Mouse (Mus musculus) thymus, postnatal 10 days (tissue): ENCODE measurements around the gene Ces4a.
"Not testable (repeated sequence)": the region's sequence is repeated elsewhere in the genome, so short reads cannot be mapped to it uniquely, and the experiment has no call there.

Experiments used
- DNase-seq, 2 experiments: peaks; one replicate each; pipeline ENCODE4 v3.0.0; 2021; ENCODE audit warnings: low spot score in 2 of 2

Gene Ces4a

DNA sequence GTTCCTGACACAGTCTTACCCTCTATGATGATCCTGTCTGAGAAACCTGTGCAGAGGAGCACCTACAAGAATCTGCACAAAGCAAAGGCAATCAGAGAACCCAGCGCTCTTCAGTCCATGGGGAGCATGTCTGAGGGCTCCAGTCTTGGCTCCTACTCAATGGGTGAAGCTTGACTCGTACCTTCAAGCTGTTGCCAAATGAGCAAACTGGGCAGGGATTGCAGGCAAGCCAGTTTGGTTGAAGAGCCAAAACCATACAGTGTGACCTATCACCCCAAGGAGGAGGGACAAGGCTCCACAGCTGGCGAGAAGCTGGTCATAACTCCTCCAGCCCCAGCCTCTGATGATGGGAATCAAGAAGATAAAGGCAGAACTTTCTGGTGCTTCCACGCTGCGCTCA is at the start of gene Ces4a:
Gene Ces4a, plus strand, starts transcription at position 292 of the 400 bp plus-strand sequence.
- no peak for DNase-seq

- no peak for DNase-seq
These were observed 48.0 kb upstream of the Ces4a start, which contains the start of gene Ces3b for GRCm38 (mm10) chr8:105083449-105084050. Ces3b (plus strand) TSS chr8:105083753.

DNA sequence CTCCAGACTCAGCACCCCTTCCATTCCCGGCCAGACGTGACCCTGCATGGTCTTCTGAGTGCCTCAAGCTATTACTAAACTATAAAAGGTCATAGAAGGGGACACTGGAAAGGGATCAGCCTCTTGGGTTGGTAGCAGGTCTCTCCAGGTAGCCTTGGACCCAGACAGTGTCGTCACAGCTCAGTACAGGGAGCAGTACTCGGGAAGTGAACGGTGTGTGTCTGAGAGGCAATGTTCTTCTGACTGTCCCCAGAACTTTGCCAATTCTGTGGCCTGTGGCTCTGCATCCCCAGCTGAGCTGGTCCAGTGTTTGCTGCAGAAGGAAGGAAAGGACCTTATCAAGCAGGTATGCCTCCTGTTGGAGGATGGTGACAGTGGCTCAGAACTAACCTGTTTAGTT is 43.4 kb upstream of the Ces4a start:
- DNase-seq = not testable (repeated sequence)

DNA sequence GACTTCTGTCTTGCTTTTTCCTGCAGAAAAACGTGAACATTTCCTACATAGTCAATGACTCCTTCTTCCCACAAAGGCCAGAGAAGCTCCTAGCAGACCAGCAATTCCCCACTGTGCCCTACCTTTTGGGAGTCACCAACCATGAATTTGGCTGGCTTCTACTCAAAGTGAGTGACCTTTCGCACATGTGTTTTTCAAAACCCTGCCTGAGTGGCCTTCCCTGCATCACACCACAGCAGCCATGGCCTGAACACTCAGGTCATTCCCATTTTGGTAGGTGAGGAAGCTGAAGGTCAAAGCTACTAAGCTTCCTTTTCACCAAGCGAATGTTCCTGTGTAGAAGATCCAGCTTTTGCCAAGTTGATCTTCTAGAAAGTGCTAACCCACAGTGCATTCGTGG is 43.0 kb upstream of the Ces4a start:
- no peak for DNase-seq

DNA sequence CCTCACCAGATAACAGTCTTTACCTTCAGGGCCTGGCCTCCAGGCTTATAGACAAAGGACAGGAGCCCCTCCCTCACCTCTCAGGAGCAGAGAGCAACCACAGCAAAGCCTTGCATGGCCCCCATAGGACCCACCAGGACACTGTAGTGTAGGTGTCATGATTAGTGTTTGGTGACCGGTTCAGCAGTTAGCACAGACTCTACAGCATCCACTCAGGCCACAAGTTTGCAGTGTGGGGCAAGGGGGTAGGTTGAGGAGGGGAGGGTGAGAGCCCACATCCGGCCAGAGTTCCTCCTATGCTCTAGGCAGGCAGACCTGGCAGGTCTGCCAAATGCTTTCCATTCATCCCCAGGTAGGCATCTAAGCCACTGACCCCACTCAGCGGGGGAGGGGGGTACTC is 37.6 kb upstream of the Ces4a start:
- no peak for DNase-seq

DNA sequence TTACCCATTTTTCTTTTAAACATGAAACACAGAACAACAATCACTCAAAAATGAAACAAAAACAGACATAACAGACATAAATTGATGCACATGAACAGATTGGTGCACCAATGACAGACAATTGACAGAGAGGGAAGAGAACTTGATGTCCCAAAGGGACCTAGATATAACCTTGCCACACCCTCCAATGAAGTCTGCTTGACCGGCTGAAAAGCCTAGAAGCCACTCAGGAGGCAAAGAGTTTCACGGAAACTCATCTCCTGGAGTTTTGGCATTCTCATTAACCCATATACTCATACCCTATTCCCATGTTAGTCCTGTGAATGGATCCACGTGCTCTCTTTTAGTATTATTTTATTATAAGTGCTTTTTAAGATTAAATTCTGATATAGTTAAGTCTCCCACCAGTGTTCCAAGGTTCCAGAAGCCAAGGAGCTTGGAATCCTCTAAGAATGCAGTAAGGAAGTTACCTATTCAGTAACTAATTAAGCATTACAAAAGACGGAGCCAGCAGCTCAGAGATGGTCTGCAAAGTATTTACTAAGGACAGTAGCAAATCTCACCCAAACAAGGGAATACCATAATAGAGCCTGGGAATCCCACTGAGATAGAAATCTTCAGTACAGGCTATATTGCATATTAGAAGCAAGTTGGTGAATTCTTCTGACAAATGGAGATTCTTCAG is 29.4 kb upstream of the Ces4a start:
- not testable (repeated sequence) for DNase-seq

- DNase-seq = not testable (repeated sequence)
These were observed 27.9 kb upstream of the Ces4a start for GRCm38 (mm10) chr8:105103701-105104100.

- DNase-seq = no peak
These were observed 27.4 kb upstream of the Ces4a start for GRCm38 (mm10) chr8:105104220-105104619.

DNA sequence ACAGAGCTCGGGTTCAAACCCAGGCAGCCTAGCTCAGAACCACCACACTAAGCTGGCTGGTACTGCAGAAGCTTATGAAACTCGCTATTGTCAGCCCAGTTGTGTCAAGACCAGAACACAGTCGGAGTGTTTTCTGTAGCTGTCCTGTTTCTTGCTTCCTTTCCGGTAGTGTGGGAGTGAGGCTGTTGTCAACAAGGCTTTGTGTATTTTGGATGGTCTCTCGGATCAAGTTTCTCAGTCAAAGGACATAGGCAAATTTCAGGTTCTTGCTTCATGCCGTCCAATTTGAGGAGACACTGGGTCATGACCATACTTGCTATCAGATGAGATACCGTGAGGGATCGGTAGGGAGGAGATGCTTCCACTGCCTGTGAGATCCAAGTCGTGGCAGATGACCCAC is 1.7 kb upstream of the Ces4a start:
- DNase-seq = no peak

DNA sequence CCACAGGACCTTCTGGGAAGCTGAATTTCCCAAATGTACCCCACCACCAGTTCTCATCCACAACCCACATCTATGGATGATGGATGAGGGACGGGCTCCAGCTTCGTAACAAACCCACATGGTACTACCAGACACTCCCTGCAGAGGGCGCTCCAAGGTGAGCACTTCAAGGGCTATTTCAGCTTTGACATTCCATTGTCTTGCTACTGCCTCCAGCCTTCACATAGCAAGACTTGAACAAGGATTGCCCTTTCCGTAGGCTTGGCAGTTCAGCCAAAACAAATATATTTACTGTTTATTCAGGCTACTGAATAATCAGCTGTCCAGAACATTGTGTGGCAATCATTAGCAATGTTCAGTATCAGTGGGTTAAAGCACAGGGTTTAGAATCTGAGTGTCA is 6.8 kb downstream of the Ces4a start:
- peak; percentile 27 to 60 for DNase-seq

- no peak for DNase-seq
These were observed 10.8 kb downstream of the Ces4a start for GRCm38 (mm10) chr8:105142395-105142794.

DNA sequence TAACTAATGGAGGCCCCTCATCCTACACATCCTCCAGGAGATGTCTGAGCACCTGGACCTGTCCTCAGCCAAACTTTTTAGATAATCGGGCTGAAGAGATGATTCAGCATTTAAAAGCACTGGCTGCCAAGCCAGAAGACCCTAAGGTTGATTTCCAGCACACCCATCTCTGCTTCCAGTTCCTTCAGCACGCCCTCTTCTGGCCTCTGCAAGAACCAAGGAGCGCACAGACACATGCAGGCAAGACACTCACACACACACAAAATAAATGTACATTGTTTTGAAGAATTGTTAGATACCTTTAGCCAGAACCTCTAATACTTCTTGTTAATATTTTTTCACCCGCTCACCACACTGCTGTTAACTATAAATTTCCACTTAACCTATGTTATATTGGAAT is 20.1 kb downstream of the Ces4a start:
- no peak for DNase-seq

DNA sequence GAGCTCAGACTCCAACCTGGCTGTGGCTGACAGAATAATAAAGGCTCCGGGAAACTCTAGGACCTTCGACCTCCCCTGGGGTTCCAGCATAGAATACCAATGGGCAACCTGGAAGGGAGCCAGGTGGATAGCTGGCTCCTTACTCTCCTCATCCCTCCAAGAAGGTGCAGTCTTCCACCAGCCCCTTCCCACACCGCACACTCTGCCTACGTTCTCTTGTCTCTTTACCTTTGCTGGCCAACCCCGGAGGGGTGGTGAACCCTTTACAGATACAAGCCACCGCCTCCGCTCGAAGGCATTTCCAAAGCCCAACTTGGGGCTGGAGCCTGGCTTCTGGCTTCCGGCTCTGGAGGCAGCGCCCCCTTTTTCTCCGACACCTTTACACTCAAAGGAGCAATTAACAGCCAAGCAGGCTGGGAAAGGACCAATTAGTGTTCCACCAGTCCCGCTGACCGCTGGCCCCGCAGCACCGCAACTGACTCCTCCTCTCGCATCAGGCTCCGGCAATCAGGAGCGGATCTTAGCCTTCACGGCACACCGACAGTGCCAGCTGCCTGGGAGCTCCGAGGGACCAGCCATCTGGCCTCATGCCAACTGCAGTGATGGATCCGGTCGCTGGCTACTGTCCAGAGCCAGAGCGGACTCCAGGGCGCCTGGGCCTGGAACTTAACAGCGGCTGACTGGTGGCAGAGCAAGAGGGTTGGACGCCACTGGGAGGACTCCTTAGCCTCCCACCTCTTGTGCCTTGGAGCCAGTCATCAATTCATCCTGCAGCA is 21.2 kb downstream of the Ces4a start:
- DNase-seq = no peak

DNA sequence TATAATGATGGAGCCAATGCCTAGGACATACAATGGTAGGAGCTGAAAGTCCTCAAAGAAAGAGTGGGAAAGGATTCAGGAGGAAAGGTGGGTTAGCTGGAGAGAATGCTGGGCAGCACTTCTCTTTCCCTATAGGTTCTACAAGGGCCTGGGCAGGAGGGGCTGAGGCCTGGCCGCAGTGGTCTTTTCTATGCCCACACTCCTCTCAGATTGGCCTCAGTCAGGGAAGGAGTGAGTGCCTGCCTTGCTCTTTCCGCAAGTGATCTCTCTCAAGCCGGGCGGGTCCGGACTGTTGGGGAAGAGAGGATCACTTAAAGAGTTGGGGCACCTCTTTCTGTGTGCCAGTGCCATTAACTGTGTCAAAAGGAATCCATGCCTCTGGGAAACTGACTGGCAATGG is 22.7 kb downstream of the Ces4a start:
- no peak for DNase-seq

- DNase-seq = no peak
These were observed 23.6 kb downstream of the Ces4a start for GRCm38 (mm10) chr8:105155091-105155745.

- peak; percentile 17 to 55 for DNase-seq
These were observed 26.0 kb downstream of the Ces4a start for GRCm38 (mm10) chr8:105157555-105157954.

- no peak for DNase-seq
These were observed 26.5 kb downstream of the Ces4a start for GRCm38 (mm10) chr8:105158084-105158483.

- DNase-seq = no peak
These were observed 29.6 kb downstream of the Ces4a start for GRCm38 (mm10) chr8:105161121-105161652.

DNA sequence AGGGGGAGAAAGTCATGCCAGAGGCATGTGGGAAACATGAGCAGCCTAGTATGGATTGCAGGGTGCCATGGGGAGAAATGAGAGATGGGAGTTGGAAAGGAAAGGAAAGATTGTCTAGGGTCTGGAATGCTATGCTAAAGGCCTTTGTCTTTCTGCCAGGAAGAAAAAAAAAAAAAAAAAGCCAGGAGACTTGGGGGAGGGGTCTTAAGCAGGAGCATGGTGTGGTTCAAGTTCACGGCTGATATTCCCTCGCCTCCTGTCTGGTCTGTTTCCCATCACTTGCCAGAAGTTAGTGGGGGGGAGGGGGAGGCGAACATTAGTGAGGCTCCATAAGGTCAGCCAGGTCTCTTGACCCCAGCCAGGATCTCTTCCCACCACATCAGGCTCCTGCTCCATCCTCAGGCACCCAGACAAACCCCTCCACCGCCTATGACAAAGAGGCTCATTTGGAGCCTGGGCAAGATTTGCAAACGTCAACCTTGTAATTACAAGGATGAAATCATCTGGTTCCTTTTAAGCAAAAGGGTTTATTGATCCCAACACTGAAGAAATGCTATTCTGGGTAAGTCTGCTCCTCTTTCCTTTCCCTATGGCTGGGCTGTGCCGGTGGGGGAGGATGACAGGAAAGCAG is 32.8 kb downstream of the Ces4a start:
- DNase-seq = no peak

GRCm38 (mm10) chr8:105165191-105165590 is 33.6 kb downstream of the Ces4a start:
- DNase-seq = no peak

DNA sequence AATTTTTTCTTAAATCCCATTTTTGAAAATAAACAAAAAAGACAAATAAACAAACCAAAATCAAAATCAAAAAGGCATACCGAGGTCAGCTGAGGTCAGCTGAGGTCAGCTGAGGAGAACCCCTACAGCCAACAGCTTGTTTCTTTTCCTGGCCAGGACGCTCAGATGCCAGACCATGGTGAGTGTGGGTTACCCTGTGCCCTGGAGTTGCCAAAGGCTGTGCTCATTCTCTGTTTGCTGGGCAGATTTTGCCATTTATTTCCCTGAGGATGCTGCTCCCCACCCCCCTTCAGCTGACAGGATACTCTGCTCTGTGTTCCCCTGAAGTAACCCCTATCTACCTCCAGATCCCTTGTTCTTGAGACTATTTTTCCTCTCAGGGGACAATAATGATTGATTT is 35.5 kb downstream of the Ces4a start:
- DNase-seq = no peak

DNA sequence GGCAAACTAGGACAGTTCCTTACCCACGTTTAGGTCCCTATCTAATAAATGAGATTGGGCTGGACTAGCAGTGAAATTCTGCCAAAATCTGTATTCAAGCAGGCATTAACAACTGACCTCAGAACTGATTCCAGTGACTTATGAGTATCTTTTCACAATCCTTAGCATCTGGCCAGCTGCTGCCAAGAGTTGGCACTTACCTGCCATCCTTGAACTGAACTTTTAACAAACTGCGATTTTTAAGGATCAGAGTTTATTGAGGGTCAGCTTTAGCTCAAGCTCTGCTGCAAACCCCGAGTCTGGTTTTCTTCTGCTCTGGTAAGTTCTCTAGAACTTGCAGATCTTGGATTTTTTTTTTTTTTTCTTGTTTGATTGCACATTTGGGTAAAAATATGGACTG is 38.0 kb downstream of the Ces4a start:
- DNase-seq = no peak
